Mouse (Mus musculus) adrenal gland, adult 8-10 months (tissue): Measurements from ENCODE around the gene Arhgef40. TPM values are rescaled to one million over a fixed set of nuclear protein-coding genes. Genes with fewer than 3 reads are reported as not detected.
A peak's percentile ranks its signal among the peaks of the same experiment; 100 is the strongest.

Source experiments
- DNase-seq: peaks from one replicate; pipeline ENCODE4 v3.0.0; 2022
- total RNA-seq, 4 experiments: library from RNA; stranded (reverse); gene quantifications; 2 replicates each; pipeline ENCODE4 v1.2.4; 2022

Arhgef40 gene
- 10 to 100 TPM; 40.7 to 74.9 (median 57.2) TPM for total RNA-seq

GRCm38 (mm10) chr14:51984247-51985231, at the start of gene Arhgef40:
Gene Arhgef40, plus strand, starts transcription at chr14:51984719.
- no peak for DNase-seq

GRCm38 (mm10) chr14:51939005-51939404, 45.5 kb upstream of the Arhgef40 start:
- no peak for DNase-seq

GRCm38 (mm10) chr14:51940944-51941560, 43.5 kb upstream of the Arhgef40 start:
- DNase-seq = peak; percentile 38

GRCm38 (mm10) chr14:51941577-51941976, 42.9 kb upstream of the Arhgef40 start:
- DNase-seq = no peak

- DNase-seq = no peak
These were observed 42.3 kb upstream of the Arhgef40 start for GRCm38 (mm10) chr14:51942236-51942635.

GRCm38 (mm10) chr14:51943336-51943735, 41.2 kb upstream of the Arhgef40 start:
- DNase-seq = no peak

GRCm38 (mm10) chr14:51960316-51960715, 24.2 kb upstream of the Arhgef40 start:
- DNase-seq = no peak

GRCm38 (mm10) chr14:51967400-51967799, 17.1 kb upstream of the Arhgef40 start:
- DNase-seq = no peak

GRCm38 (mm10) chr14:51979252-51979651, 5.3 kb upstream of the Arhgef40 start:
- DNase-seq = no peak

GRCm38 (mm10) chr14:51983251-51983650, 1.3 kb upstream of the Arhgef40 start:
- DNase-seq = no peak

GRCm38 (mm10) chr14:51983855-51984246, 668 bp upstream of the Arhgef40 start:
- no peak for DNase-seq

- DNase-seq = peak; percentile 74
These were observed 1.0 kb downstream of the Arhgef40 start for GRCm38 (mm10) chr14:51985301-51986152.

- DNase-seq = no peak
These were observed 1.6 kb downstream of the Arhgef40 start for GRCm38 (mm10) chr14:51986153-51986505.

- DNase-seq = no peak
These were observed 2.7 kb downstream of the Arhgef40 start for GRCm38 (mm10) chr14:51987177-51987576.

- no peak for DNase-seq
These were observed 4.2 kb downstream of the Arhgef40 start for GRCm38 (mm10) chr14:51988731-51989130.

GRCm38 (mm10) chr14:51989461-51989970, 5.0 kb downstream of the Arhgef40 start:
- DNase-seq = no peak

GRCm38 (mm10) chr14:51994453-51994852, 9.9 kb downstream of the Arhgef40 start:
- DNase-seq = no peak

- DNase-seq = no peak
These were observed 10.8 kb downstream of the Arhgef40 start for GRCm38 (mm10) chr14:51995219-51995871.

- DNase-seq = no peak
These were observed 11.8 kb downstream of the Arhgef40 start for GRCm38 (mm10) chr14:51996231-51996841.

- DNase-seq = no peak
These were observed 12.3 kb downstream of the Arhgef40 start for GRCm38 (mm10) chr14:51996866-51997265.

GRCm38 (mm10) chr14:51997483-51997882, 13.0 kb downstream of the Arhgef40 start:
- DNase-seq = no peak
